Mouse (Mus musculus) megakaryocyte, embryonic 14.5 days (primary cell): ENCODE results near the gene Rabep2.

Source experiments
- FLI1 ChIP-seq: IDR thresholded peaks from 2 replicates; pipeline ENCODE4 v1.6.1; 2012; ENCODE audit warnings: low read length, inconsistent platforms, mixed read lengths
- GATA1 ChIP-seq: IDR thresholded peaks from 3 replicates; pipeline ENCODE4 v1.6.1; 2012; ENCODE audit warnings: mixed read lengths, low read length, inconsistent platforms, borderline replicate concordance

- TF ChIP-seq GATA1 (no peak), FLI1 (no peak)
These were observed 36.3 kb downstream of the Rabep2 start for GRCm38 (mm10) chr7:126464836-126465235.
